Mouse (Mus musculus): ENCODE measurements at regions not wholly inside any gene's neighbourhood (a gene's known extent, or its start where the extent isn't known, plus 50 kb on each side); places are given as distances from the start of the nearest gene placed in this dataset.

GRCm38 (mm10) chr13:53783492-53783891 lies 272.0 kb downstream of the Drd1 start:
- peak; percentile 78 for DNase-seq

GRCm38 (mm10) chr13:53779150-53779549 lies 276.4 kb downstream of the Drd1 start:
- peak; percentile 13 for DNase-seq

GRCm38 (mm10) chr13:53776421-53776820 lies 279.1 kb downstream of the Drd1 start:
- DNase-seq, result no peak

- DNase-seq, result peak; percentile 36
Measured at GRCm38 (mm10) chr13:53775687-53776086, 279.8 kb downstream of the Drd1 start.

- peak; percentile 63 for DNase-seq
Measured at GRCm38 (mm10) chr13:53764613-53765243, 290.8 kb downstream of the Drd1 start.

- no peak for DNase-seq
Measured at GRCm38 (mm10) chr13:53757576-53758237, 284.8 kb upstream of the Msx2 start.

GRCm38 (mm10) chr13:53756970-53757530 lies 284.2 kb upstream of the Msx2 start:
- no peak for DNase-seq

GRCm38 (mm10) chr13:53755046-53755615 lies 282.3 kb upstream of the Msx2 start:
- no peak for DNase-seq

- no peak for DNase-seq
Measured at GRCm38 (mm10) chr13:53753049-53753448, 280.2 kb upstream of the Msx2 start.

- no peak for DNase-seq
Measured at GRCm38 (mm10) chr13:53740981-53741380, 268.1 kb upstream of the Msx2 start.

- no peak for DNase-seq
Measured at GRCm38 (mm10) chr13:53739127-53739526, 266.3 kb upstream of the Msx2 start.

- peak; percentile 13 for DNase-seq
Measured at GRCm38 (mm10) chr13:53734944-53735343, 262.1 kb upstream of the Msx2 start.

- DNase-seq, result no peak
Measured at GRCm38 (mm10) chr13:53730259-53730902, 257.5 kb upstream of the Msx2 start.

GRCm38 (mm10) chr13:53729848-53730247 lies 257.0 kb upstream of the Msx2 start:
- DNase-seq, result no peak

- DNase-seq, result no peak
Measured at GRCm38 (mm10) chr13:53726031-53726430, 253.2 kb upstream of the Msx2 start.

GRCm38 (mm10) chr13:53722881-53723280 lies 250.0 kb upstream of the Msx2 start:
- DNase-seq, result no peak

GRCm38 (mm10) chr13:53721038-53721463 lies 248.2 kb upstream of the Msx2 start:
- DNase-seq, result peak; percentile 15

- DNase-seq, result no peak
Measured at GRCm38 (mm10) chr13:53717582-53717981, 244.7 kb upstream of the Msx2 start.

GRCm38 (mm10) chr13:53717086-53717485 lies 244.2 kb upstream of the Msx2 start:
- DNase-seq, result no peak

- DNase-seq, result no peak
Measured at GRCm38 (mm10) chr13:53709062-53709461, 236.2 kb upstream of the Msx2 start.

- DNase-seq, result no peak
Measured at GRCm38 (mm10) chr13:53707548-53707947, 234.7 kb upstream of the Msx2 start.

GRCm38 (mm10) chr13:53704104-53704503 lies 231.2 kb upstream of the Msx2 start:
- no peak for DNase-seq

GRCm38 (mm10) chr13:53700236-53700635 lies 227.4 kb upstream of the Msx2 start:
- no peak for DNase-seq

Data from kidney, postnatal 14 days (tissue).